Mouse (Mus musculus) midbrain, embryonic 16.5 days (tissue): ENCODE data around the gene Npr1. TPM values are rescaled to one million over a fixed set of nuclear protein-coding genes. Genes with fewer than 3 reads are reported as not detected.

Source experiments
- ATAC-seq: fragments of 200-750 bp; cut with Nextera tagmentation; 2 replicates; pipeline ENCODE4 v1.8.0; 2017; ENCODE audit warnings: moderate TSS enrichment
- H3K27ac ChIP-seq: fragments of 300-500 bp; sonication (generic); 2 replicates; pipeline ENCODE4 v1.5.1; 2014; ENCODE audit warnings: mild to moderate bottlenecking, low read length, mixed read lengths
- H3K27me3 ChIP-seq: fragments of 300-500 bp; sonication (generic); 2 replicates; pipeline ENCODE4 v1.6.1; 2014; ENCODE audit warnings: low read depth, low read length, mixed read lengths; ENCODE audit not compliant: control insufficient read depth, insufficient read depth
- H3K36me3 ChIP-seq: fragments of 300-500 bp; sonication (generic); 2 replicates; pipeline ENCODE4 v1.6.1; 2014; ENCODE audit warnings: mild to moderate bottlenecking, low read length, moderate library complexity, mixed read lengths; ENCODE audit not compliant: control insufficient read depth, insufficient read depth
- H3K4me1 ChIP-seq: fragments of 300-500 bp; sonication (generic); 2 replicates; pipeline ENCODE4 v1.6.1; 2014; ENCODE audit warnings: mild to moderate bottlenecking, low read length, mixed read lengths; ENCODE audit not compliant: control insufficient read depth, insufficient read depth
- H3K4me2 ChIP-seq: fragments of 300-500 bp; sonication (generic); 2 replicates; pipeline ENCODE4 v1.6.1; 2014; ENCODE audit warnings: mild to moderate bottlenecking, low read length, mixed read lengths
- H3K4me3 ChIP-seq: fragments of 300-500 bp; sonication (generic); 2 replicates; pipeline ENCODE4 v1.5.1; 2014; ENCODE audit warnings: low read depth, mild to moderate bottlenecking, low read length, moderate library complexity, mixed read lengths
- H3K9ac ChIP-seq: fragments of 300-500 bp; sonication (generic); 2 replicates; pipeline ENCODE4 v1.6.1; 2014; ENCODE audit warnings: low read depth, low read length, mixed read lengths
- H3K9me3 ChIP-seq: fragments of 300-500 bp; sonication (generic); replicated peaks from 2 replicates; pipeline ENCODE4 v1.6.1; 2014; ENCODE audit warnings: mild to moderate bottlenecking, low read length, mixed read lengths; ENCODE audit not compliant: control insufficient read depth, poor library complexity, severe bottlenecking
- WGBS: fragments of 180-500 bp; shearing (Covaris S2); extraction: QIAGEN DNeasy Blood & Tissue Kit; methylation state at CpG from one replicate; pipeline ENCODE4 v1.1.7; 2014; 5-methylcytosine and 5-hydroxymethylcytosine counted together
- polyA plus RNA-seq: library from polyadenylated mRNA; unstranded; fragments of >200 nt; fragmentation: Nextera tagmentation; extraction: Ambion mirVana; gene quantifications from 2 replicates; pipeline ENCODE4 v1.2.1, GENCODE M21; 2015

Npr1 gene
- polyA plus RNA-seq, 1 experiment from 2014 or later: 1.9 TPM

DNA sequence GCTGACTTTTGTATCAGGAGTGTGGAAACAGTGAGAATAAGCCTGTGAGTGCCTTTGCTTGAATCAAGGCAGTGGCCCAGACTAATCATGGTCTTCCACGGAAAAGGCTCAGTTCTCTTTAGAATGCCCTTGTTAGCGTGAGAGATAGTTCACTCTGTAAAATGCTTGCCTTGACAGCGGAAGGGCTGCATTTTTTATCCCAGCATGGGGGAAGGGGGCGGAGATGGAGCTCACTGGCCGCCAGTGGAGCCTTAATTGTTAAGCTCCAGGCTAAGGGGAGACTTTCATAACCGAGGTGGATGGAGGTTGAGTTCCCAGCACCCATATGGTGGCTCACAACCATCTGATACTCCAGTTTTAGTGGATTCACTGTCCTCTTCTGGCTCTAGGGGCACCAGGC is 17.0 kb downstream of the Npr1 start:
- Histone ChIP-seq H3K4me1 (peaks cover 17% of the 10 kb centered on the region), H3K4me2 (no peak overlapping the region), H3K9me3 (no peaks in the 10 kb centered on the region), H3K36me3 (no peaks in the 10 kb centered on the region), H3K4me3 (no peak overlapping the region), H3K9ac (no peak overlapping the region), H3K27ac (no peak overlapping the region), H3K27me3 (no peaks in the 10 kb centered on the region)
- no peak for ATAC-seq
- WGBS: 18% methylated on average over 6 of the region's 6 CpGs

DNA sequence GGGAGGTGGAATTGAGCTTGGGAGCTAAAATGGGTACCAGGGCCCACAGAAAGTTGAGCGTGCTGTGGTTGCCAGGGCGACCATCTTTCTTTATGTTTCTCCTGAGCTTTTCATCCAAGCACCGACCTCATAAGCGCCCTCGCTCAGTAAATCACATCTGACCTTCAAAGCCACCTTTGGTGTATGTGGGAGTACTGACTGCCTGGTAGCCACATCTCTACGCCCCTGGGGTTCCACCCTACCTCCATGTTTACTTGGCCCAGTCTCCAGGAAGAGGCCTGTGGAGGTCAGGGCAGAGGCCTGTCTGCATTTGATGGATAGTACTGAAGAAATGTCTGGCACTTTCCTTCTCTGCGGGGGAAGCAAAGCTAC is 18.6 kb downstream of the Npr1 start:
- peak; percentile 54 for ATAC-seq
- Histone ChIP-seq H3K4me2 (peak overlapping the region; percentile 63), H3K4me3 (peak overlapping the region; percentile 22; the same call in 1 of the 2 replicates), H3K9me3 (no peaks in the 10 kb centered on the region), H3K27ac (peak overlapping the region; percentile 54), H3K9ac (0 out of 2 replicates have a peak overlapping the region, but pooled peaks have one; percentile 63), H3K27me3 (no peaks in the 10 kb centered on the region), H3K36me3 (no peaks in the 10 kb centered on the region), H3K4me1 (peaks cover 17% of the 10 kb centered on the region)
- WGBS: 42% methylated on average over 7 of the region's 7 CpGs

DNA sequence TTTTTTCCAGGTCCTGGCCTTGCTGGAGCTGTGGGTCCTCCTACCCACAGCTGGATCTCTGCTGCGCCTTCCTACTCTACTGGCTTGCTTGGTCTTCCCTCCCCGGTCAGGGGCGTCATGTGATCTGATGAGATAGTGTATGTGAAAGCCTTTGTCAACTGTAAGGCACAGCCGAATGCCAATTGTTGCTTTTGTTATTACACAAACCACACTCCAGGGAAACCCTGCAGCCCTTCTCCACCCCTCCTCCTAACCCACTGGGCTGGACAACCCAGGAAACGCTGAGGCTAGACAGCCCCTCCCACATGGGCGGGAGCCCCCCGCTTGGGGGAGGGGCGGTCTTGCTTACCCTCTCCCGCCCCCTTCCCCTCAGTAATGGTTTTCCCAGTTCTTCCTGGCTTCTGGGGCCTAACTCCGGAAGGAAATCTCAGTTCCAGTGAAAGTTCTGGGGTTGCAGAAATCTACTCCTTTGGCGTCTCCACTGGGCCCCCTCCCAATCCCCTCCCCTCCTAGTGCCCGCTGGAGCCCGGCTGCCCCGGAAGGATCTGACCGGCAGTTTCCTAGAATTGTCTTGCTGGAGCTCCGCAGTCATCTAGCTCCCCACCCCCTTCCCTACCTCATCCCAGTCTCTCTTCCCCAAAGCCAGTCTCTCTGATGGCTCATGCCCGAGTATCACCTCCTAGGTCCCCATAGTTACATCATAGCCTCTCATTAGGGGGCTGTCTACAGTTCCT is 19.1 kb downstream of the Npr1 start:
- H3K4me2 ChIP-seq: peak overlapping the region; percentile 63
- H3K9ac ChIP-seq: peak overlapping the region; percentile 63; the same call in 1 of the 2 replicates
- ATAC-seq: peak; percentile 93
- peak overlapping the region; percentile 22 for H3K4me3 ChIP-seq
- H3K4me1 ChIP-seq: peaks cover 17% of the 10 kb centered on the region
- no peaks in the 10 kb centered on the region for H3K9me3 ChIP-seq
- no peaks in the 10 kb centered on the region for H3K36me3 ChIP-seq
- WGBS: 1% methylated on average over 17 of the region's 17 CpGs
- H3K27ac ChIP-seq: peak overlapping the region; percentile 54
- no peaks in the 10 kb centered on the region for H3K27me3 ChIP-seq

DNA sequence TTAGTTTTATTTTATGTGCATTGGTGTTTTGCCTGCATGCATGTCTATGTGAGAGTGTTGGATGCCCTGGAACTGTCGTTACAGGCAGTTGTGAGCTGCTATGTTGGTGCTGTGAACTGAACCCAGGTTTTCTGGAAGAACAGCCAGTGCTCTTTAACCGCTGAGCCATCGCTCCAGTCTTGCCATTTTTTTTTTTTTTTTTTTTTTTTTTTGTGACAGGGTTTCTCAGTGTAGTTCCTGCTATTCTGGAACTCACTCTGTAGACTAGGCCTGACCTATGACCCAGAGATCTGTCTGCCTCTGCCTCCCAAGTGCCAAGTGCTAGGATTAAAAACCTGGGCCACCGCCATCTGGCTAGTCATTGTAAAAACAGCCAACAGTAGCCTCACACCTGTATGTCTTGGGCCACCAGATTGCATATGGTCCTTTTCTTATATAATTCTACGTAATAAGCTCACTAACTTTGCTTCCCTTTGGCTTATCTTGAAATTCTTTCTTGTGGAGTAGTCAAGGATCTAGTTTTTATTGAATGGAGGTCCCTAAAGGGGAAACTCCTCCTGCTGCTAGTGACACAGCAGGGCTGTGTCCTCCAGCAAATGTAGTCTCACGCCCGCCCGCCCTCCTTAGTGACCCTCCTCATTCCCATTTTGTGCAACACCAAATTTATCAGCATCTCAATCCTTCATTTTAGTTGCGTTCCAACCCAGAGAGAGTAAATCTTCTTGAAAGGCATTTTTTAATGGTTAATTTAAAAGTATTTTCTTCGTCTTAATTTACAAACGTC is 20.1 kb downstream of the Npr1 start:
- Histone ChIP-seq H3K4me3 (no peak overlapping the region), H3K9ac (no peak overlapping the region)
- 64% methylated on average over 11 of the region's 11 CpGs for WGBS

DNA sequence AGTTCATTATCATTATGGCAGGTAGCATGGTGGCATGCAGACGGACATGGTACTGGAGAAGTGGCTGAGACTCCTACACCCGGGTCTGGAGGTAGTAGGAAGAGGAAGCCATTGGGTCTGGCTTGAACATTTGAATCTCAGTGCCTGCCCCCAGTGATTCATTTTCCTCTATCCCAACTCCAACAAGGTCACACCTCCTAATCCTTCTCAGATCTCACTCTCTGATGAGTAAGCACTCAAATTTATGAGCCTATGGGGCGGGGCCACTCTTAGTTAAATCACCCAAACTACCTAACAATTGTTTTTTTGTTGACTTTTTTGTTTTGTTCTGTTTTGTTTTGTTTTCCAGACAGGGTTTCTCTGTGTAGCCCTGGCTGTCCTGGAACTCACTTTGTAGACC is 21.7 kb downstream of the Npr1 start:
- WGBS: 91% methylated on average over 3 of the region's 3 CpGs
- Histone ChIP-seq H3K4me3 (no peak overlapping the region), H3K27me3 (no peaks in the 10 kb centered on the region), H3K9me3 (no peaks in the 10 kb centered on the region), H3K4me2 (no peak overlapping the region), H3K4me1 (peaks cover 17% of the 10 kb centered on the region), H3K27ac (no peak overlapping the region), H3K36me3 (no peaks in the 10 kb centered on the region), H3K9ac (no peak overlapping the region)
- no peak for ATAC-seq

More for the DNA sequence above, 20.1 kb downstream of the Npr1 start:
- H3K4me2 ChIP-seq: peak overlapping the region; percentile 63
- H3K27me3 ChIP-seq: no peaks in the 10 kb centered on the region
- no peaks in the 10 kb centered on the region for H3K9me3 ChIP-seq
- peak overlapping the region; percentile 54 for H3K27ac ChIP-seq
- no peak for ATAC-seq
- H3K36me3 ChIP-seq: no peaks in the 10 kb centered on the region
- H3K4me1 ChIP-seq: peaks cover 17% of the 10 kb centered on the region

DNA sequence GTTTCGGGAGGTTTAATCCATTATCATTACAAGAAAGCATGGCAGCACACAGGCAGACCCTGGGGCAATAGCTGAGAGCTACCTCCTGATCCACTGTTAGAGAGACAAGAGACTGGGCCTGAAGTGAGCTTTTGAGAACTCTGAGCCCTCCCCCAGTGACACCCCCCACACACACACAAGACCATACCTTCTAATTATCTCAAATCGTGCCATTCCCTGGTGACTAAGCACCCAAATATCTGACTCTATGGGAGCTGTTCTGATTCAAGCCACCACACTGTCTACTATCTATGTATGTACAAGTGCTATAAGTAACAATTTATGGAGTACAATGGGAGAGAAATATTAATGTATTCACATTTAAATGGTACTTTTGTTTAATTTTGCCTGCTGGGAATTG is 24.9 kb downstream of the Npr1 start:
- no peaks in the 10 kb centered on the region for H3K36me3 ChIP-seq
- H3K4me3 ChIP-seq: no peak overlapping the region
- H3K9me3 ChIP-seq: no peaks in the 10 kb centered on the region
- H3K27ac ChIP-seq: no peak overlapping the region
- ATAC-seq: no peak
- no peak overlapping the region for H3K4me2 ChIP-seq
- no peaks in the 10 kb centered on the region for H3K27me3 ChIP-seq
- H3K9ac ChIP-seq: no peak overlapping the region
- H3K4me1 ChIP-seq: peaks cover 3% of the 10 kb centered on the region
- WGBS: 94% methylated on average over 2 of the region's 2 CpGs

DNA sequence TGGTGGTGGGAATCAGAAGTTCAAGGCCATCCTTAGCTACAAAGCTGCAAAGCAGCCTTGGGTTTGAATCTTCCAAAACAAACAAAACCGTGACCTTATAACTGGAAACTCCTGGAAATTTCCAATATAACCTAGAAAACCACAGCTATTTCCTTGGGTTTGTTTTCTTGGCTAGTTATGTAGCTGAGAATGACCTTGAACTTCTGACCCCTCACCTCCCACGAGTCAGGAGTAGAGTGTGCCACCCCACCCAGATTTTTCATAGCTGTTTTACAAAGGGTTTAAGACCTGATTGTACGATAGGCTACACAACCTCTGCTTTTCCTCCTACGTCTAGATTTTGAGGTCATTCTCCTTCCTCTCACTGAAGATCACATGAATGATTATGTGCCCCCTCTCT is 28.5 kb downstream of the Npr1 start:
- no peaks in the 10 kb centered on the region for H3K36me3 ChIP-seq
- no peaks in the 10 kb centered on the region for H3K9me3 ChIP-seq
- no peak overlapping the region for H3K4me2 ChIP-seq
- peaks cover 8% of the 10 kb centered on the region for H3K4me1 ChIP-seq
- no peak overlapping the region for H3K4me3 ChIP-seq
- 81% methylated on average over 4 of the region's 4 CpGs for WGBS
- no peak for ATAC-seq
- no peak overlapping the region for H3K27ac ChIP-seq
- no peaks in the 10 kb centered on the region for H3K27me3 ChIP-seq
- no peak overlapping the region for H3K9ac ChIP-seq

DNA sequence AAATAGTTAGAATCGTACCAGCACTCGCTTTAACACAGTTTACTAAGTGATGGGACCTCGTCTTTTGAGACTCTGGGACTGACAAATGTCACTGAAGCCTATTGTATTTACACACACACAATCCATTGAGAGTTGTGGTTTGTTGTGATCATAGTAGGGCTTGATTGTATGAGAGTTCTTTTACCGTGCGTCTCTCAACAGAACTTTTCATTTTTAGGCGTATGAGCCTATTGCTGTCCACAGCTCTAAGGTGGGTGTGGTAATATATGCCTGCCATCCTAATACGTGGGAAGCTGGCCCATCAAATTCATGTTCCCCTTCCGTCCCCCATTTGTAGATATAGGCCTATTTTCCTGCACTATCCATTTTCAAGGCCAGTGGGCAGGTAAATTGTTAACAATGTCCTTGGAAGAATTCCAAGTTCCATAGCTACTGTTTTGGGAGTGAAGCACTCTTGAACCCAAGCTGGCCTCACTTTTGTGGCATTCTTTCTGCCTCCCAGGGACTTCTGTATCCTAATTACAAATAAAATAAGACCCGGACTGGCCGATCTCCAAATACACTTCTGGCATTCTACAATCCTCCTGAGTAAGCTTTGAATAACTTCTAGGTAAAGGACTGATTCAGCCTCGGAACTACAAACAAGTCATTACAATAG is 31.5 kb downstream of the Npr1 start:
- Histone ChIP-seq H3K9me3 (no peaks in the 10 kb centered on the region), H3K4me2 (peak overlapping the region; percentile 53), H3K27me3 (no peaks in the 10 kb centered on the region), H3K27ac (no peak overlapping the region; the same call in 1 of the 2 replicates), H3K36me3 (no peaks in the 10 kb centered on the region), H3K4me3 (peak overlapping the region; percentile 71), H3K9ac (peak overlapping the region; percentile 47; the same call in 1 of the 2 replicates), H3K4me1 (peaks cover 22% of the 10 kb centered on the region)
- peak; percentile 0; the same call in 1 of the 2 replicates for ATAC-seq
- WGBS: 53% methylated on average over 11 of the region's 11 CpGs
